Mouse (Mus musculus): Measurements from ENCODE around the gene Pitx3. TPM values are rescaled to one million over a fixed set of nuclear protein-coding genes. Genes with fewer than 3 reads are reported as not detected.

Gene Pitx3
- polyA plus RNA-seq (2015; fragmentation: Nextera tagmentation; extraction: Ambion mirVana) = 0.57 TPM in 1 of 2 replicates, not detected in the other

DNA sequence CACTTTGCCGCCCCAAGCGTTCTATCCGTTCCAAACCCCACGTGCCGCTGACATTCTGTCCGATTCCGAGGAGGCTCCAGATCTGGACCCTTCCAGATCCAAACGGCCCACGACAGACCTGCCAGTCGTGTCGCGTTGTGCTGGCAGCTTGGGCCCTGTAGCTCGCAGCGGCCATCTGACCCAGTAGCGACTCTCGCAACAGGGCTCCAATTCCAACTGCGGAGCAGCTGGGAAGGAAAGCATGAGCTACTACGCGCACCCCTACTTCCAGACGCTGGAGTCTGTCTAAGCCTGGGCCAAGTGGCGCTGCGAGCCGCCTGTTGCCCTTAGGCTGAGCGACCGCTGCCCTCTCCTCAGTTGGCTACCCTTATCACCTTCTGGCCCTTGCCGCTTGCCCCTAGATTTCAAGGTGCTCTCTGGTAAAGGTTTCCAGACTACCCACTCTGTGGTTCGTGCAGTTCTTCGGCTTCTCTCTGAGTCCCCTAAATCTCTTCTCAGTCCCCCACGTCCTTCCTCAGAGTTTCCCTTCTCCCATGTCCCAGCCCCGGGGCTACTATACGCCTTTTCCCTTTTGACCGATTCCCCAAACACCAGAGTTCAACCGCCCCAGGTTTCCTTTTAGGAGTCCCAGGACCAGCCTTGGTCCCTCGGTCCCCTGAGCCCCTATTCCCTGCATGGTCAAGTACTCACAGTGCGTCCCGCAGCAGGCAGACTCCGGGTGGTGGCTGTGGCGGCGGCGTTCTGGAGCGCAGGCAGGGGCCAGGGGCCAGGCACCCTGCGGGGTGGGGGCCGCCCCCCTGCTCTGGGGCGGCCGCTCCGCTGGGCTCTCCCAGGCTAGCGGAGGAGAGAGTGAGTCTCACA, at the start of gene Pitx3:
TSS of gene Pitx3 (minus strand) at position 816 of the 861 bp plus-strand sequence.
- 3% methylated on average over 47 of the region's 47 CpGs for WGBS
- no peaks in the 10 kb centered on the region for H3K9me3 ChIP-seq (replicated peaks; ENCODE audit: control insufficient read depth, low read length)
- H3K4me1 ChIP-seq (ENCODE audit: control insufficient read depth, insufficient read depth, low read length) = peaks cover 16% of the 10 kb centered on the region
- peak within 1 kb of the TSS; percentile 54; the same call in 1 of the 2 replicates for H3K9ac ChIP-seq (ENCODE audit: low read length)
- no peaks in the 10 kb centered on the region for H3K36me3 ChIP-seq (ENCODE audit: control insufficient read depth, insufficient read depth, low read length)
- peak within 1 kb of the TSS; percentile 99 for H3K4me2 ChIP-seq (ENCODE audit: low read depth, low read length)
- peak within 1 kb of the TSS; percentile 56 for H3K4me3 ChIP-seq (replicated peaks; ENCODE audit: low read length)
- ATAC-seq (ENCODE audit: insufficient read depth, low FRiP score) = no peak
- H3K27ac ChIP-seq (ENCODE audit: low read length) = no peak within 1 kb of the TSS
- H3K27me3 ChIP-seq (ENCODE audit: control insufficient read depth, insufficient read depth, low read length) = peaks cover 52% of the 10 kb centered on the region

GRCm38 (mm10) chr19:46187203-46187602, 39.1 kb upstream of the Pitx3 start:
- H3K9ac ChIP-seq (ENCODE audit: low read length) = no peak overlapping the region
- H3K4me1 ChIP-seq (ENCODE audit: control insufficient read depth, insufficient read depth, low read length) = no peaks in the 10 kb centered on the region
- H3K9me3 ChIP-seq (replicated peaks; ENCODE audit: control insufficient read depth, low read length) = no peaks in the 10 kb centered on the region
- no peak for ATAC-seq (ENCODE audit: insufficient read depth, low FRiP score)
- H3K4me2 ChIP-seq (ENCODE audit: low read depth, low read length) = no peak overlapping the region
- no peaks in the 10 kb centered on the region; the same call in 1 of the 2 replicates for H3K36me3 ChIP-seq (ENCODE audit: control insufficient read depth, insufficient read depth, low read length)
- 40% methylated on average over 2 of the region's 2 CpGs for WGBS
- H3K4me3 ChIP-seq (replicated peaks; ENCODE audit: low read length) = no peak overlapping the region
- no peak overlapping the region for H3K27ac ChIP-seq (ENCODE audit: low read length)
- H3K27me3 ChIP-seq (ENCODE audit: control insufficient read depth, insufficient read depth, low read length) = no peaks in the 10 kb centered on the region

DNA sequence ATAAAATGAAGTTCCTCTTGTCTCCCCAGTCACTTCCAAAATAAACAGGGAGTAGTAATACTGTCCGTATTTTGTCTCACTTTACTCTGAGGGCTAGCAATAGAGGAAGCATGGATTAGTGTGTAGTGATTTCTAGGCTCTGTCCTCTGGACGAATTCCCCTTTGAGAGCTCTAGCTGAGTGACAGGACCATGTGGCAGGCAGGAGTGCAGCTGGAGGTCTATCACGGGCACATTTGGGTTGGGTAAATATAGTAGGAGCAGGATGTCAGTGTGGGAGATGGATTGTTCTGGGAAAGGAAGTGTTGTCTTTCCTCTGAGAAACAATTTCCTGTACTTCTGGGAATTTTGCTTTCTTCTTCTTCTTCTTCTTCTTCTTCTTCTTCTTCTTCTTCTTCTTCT, 38.5 kb upstream of the Pitx3 start:
- H3K27ac ChIP-seq (ENCODE audit: low read length) = no peak overlapping the region
- 16% methylated on average over 3 of the region's 3 CpGs for WGBS
- no peak overlapping the region for H3K9ac ChIP-seq (ENCODE audit: low read length)
- no peak overlapping the region for H3K4me3 ChIP-seq (replicated peaks; ENCODE audit: low read length)
- no peaks in the 10 kb centered on the region for H3K9me3 ChIP-seq (replicated peaks; ENCODE audit: control insufficient read depth, low read length)
- H3K27me3 ChIP-seq (ENCODE audit: control insufficient read depth, insufficient read depth, low read length) = no peaks in the 10 kb centered on the region
- H3K4me1 ChIP-seq (ENCODE audit: control insufficient read depth, insufficient read depth, low read length) = no peaks in the 10 kb centered on the region
- no peak for ATAC-seq (ENCODE audit: insufficient read depth, low FRiP score)
- no peak overlapping the region for H3K4me2 ChIP-seq (ENCODE audit: low read depth, low read length)
- H3K36me3 ChIP-seq (ENCODE audit: control insufficient read depth, insufficient read depth, low read length) = no peaks in the 10 kb centered on the region; the same call in 1 of the 2 replicates

- Histone ChIP-seq H3K4me2 (ENCODE audit: low read depth, low read length) (no peak overlapping the region), H3K36me3 (ENCODE audit: control insufficient read depth, insufficient read depth, low read length) (no peaks in the 10 kb centered on the region; the same call in 1 of the 2 replicates)
Measured at GRCm38 (mm10) chr19:46182241-46182640, 34.1 kb upstream of the Pitx3 start.

DNA sequence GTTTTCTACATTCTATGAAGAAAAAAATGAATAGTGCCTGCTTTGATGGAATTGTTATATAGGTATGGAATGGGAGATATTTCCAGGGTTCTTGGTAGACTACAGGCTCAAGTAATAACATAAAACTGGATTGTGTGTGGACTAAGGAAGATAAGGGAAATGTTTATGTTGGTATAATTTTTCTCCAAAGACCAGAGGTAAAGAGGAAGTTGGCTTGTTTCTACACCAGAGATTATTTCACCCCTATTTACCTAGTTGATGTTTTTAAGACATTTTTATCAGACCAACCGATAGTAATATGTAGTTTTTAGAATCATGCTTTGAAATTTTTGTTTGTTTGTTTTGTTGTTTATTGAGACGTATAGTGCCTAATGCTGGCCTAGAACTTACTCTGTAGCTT, 32.1 kb upstream of the Pitx3 start:
- no peak overlapping the region for H3K9ac ChIP-seq (ENCODE audit: low read length)
- H3K36me3 ChIP-seq (ENCODE audit: control insufficient read depth, insufficient read depth, low read length) = no peaks in the 10 kb centered on the region; the same call in 1 of the 2 replicates
- no peak overlapping the region for H3K4me3 ChIP-seq (replicated peaks; ENCODE audit: low read length)
- H3K4me1 ChIP-seq (ENCODE audit: control insufficient read depth, insufficient read depth, low read length) = no peaks in the 10 kb centered on the region
- no peaks in the 10 kb centered on the region for H3K27me3 ChIP-seq (ENCODE audit: control insufficient read depth, insufficient read depth, low read length)
- no peak for ATAC-seq (ENCODE audit: insufficient read depth, low FRiP score)
- no peak overlapping the region for H3K4me2 ChIP-seq (ENCODE audit: low read depth, low read length)
- WGBS = 88% methylated on average over 2 of the region's 2 CpGs
- H3K9me3 ChIP-seq (replicated peaks; ENCODE audit: control insufficient read depth, low read length) = no peaks in the 10 kb centered on the region
- H3K27ac ChIP-seq (ENCODE audit: low read length) = no peak overlapping the region

More at GRCm38 (mm10) chr19:46182241-46182640, 34.1 kb upstream of the Pitx3 start:
- Histone ChIP-seq H3K9ac (ENCODE audit: low read length) (no peak overlapping the region), H3K4me1 (ENCODE audit: control insufficient read depth, insufficient read depth, low read length) (no peaks in the 10 kb centered on the region), H3K27ac (ENCODE audit: low read length) (no peak overlapping the region), H3K27me3 (ENCODE audit: control insufficient read depth, insufficient read depth, low read length) (no peaks in the 10 kb centered on the region), H3K4me3 (replicated peaks; ENCODE audit: low read length) (no peak overlapping the region), H3K9me3 (replicated peaks; ENCODE audit: control insufficient read depth, low read length) (no peaks in the 10 kb centered on the region)
- 95% methylated on average over 3 of the region's 3 CpGs for WGBS
- no peak for ATAC-seq (ENCODE audit: insufficient read depth, low FRiP score)

- 56% methylated on average over 5 of the region's 5 CpGs for WGBS
- Histone ChIP-seq H3K4me2 (ENCODE audit: low read depth, low read length) (no peak overlapping the region), H3K36me3 (ENCODE audit: control insufficient read depth, insufficient read depth, low read length) (no peaks in the 10 kb centered on the region), H3K27me3 (ENCODE audit: control insufficient read depth, insufficient read depth, low read length) (no peaks in the 10 kb centered on the region), H3K9ac (ENCODE audit: low read length) (no peak overlapping the region), H3K4me1 (ENCODE audit: control insufficient read depth, insufficient read depth, low read length) (no peaks in the 10 kb centered on the region), H3K27ac (ENCODE audit: low read length) (no peak overlapping the region), H3K9me3 (replicated peaks; ENCODE audit: control insufficient read depth, low read length) (no peaks in the 10 kb centered on the region), H3K4me3 (replicated peaks; ENCODE audit: low read length) (no peak overlapping the region)
- no peak for ATAC-seq (ENCODE audit: insufficient read depth, low FRiP score)
Measured at GRCm38 (mm10) chr19:46177046-46177445, 28.9 kb upstream of the Pitx3 start.

DNA sequence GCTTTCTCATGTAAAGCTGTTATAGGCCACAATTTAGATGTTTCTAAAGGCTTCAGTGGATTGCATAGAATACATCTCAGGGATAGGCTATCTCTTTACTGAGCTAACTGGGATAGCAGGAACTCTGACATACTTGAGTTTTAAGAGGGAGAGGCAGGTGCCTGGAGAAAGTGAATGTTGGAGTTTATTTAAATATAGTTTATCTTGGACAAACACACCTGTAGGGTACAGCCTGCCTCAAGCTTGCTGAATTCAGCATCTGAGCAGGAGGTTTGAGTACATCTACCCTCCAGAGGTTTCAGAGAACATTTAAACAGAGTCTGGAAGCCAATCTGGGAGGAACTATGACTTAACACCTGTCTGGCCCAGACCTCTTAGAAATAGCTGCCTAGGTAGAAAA, 27.0 kb upstream of the Pitx3 start:
- Histone ChIP-seq H3K4me3 (replicated peaks; ENCODE audit: low read length) (no peak overlapping the region), H3K9ac (ENCODE audit: low read length) (no peak overlapping the region), H3K4me2 (ENCODE audit: low read depth, low read length) (no peak overlapping the region), H3K9me3 (replicated peaks; ENCODE audit: control insufficient read depth, low read length) (no peaks in the 10 kb centered on the region), H3K4me1 (ENCODE audit: control insufficient read depth, insufficient read depth, low read length) (no peaks in the 10 kb centered on the region), H3K36me3 (ENCODE audit: control insufficient read depth, insufficient read depth, low read length) (no peaks in the 10 kb centered on the region; the same call in 1 of the 2 replicates), H3K27ac (ENCODE audit: low read length) (no peak overlapping the region), H3K27me3 (ENCODE audit: control insufficient read depth, insufficient read depth, low read length) (no peaks in the 10 kb centered on the region)
- peak; percentile 53; the same call in 1 of the 2 replicates for ATAC-seq (ENCODE audit: insufficient read depth, low FRiP score)

DNA sequence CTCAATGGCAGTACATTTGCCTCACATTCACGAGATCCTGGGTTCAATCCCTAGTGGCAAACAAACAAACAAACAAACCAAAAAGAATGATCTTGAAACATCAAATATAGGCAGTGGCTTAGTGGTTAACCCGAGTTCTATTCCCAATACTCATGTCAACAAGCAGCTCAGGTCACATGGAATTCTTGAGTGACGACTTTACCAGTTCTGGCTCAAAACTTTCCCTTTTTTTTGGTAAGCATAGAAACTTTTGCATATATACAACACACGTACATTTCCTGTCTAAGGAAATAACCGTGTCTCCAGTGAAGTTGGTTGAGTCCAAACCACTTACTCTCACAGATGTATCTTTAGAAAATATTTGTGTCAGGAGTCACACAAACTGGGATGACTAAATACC, 24.4 kb upstream of the Pitx3 start:
- WGBS = 70% methylated on average over 5 of the region's 5 CpGs
- Histone ChIP-seq H3K27ac (ENCODE audit: low read length) (no peak overlapping the region), H3K27me3 (ENCODE audit: control insufficient read depth, insufficient read depth, low read length) (no peaks in the 10 kb centered on the region), H3K4me3 (replicated peaks; ENCODE audit: low read length) (no peak overlapping the region), H3K4me2 (ENCODE audit: low read depth, low read length) (no peak overlapping the region), H3K36me3 (ENCODE audit: control insufficient read depth, insufficient read depth, low read length) (no peaks in the 10 kb centered on the region; the same call in 1 of the 2 replicates), H3K9ac (ENCODE audit: low read length) (no peak overlapping the region), H3K9me3 (replicated peaks; ENCODE audit: control insufficient read depth, low read length) (no peaks in the 10 kb centered on the region), H3K4me1 (ENCODE audit: control insufficient read depth, insufficient read depth, low read length) (no peaks in the 10 kb centered on the region)
- no peak for ATAC-seq (ENCODE audit: insufficient read depth, low FRiP score)

- H3K27me3 ChIP-seq (ENCODE audit: control insufficient read depth, insufficient read depth, low read length) = no peaks in the 10 kb centered on the region
- no peak overlapping the region for H3K4me3 ChIP-seq (replicated peaks; ENCODE audit: low read length)
- H3K4me2 ChIP-seq (ENCODE audit: low read depth, low read length) = no peak overlapping the region
- WGBS = 71% methylated on average over 1 of the region's 1 CpGs
- no peak overlapping the region for H3K9ac ChIP-seq (ENCODE audit: low read length)
- H3K4me1 ChIP-seq (ENCODE audit: control insufficient read depth, insufficient read depth, low read length) = no peaks in the 10 kb centered on the region
- H3K27ac ChIP-seq (ENCODE audit: low read length) = no peak overlapping the region
- no peaks in the 10 kb centered on the region for H3K9me3 ChIP-seq (replicated peaks; ENCODE audit: control insufficient read depth, low read length)
- peaks cover 12% of the 10 kb centered on the region for H3K36me3 ChIP-seq (ENCODE audit: control insufficient read depth, insufficient read depth, low read length)
- ATAC-seq (ENCODE audit: insufficient read depth, low FRiP score) = no peak
Measured at GRCm38 (mm10) chr19:46169913-46170312, 21.8 kb upstream of the Pitx3 start.
